Mouse (Mus musculus): ENCODE results near the gene Otud7a.

Otud7a gene

DNA sequence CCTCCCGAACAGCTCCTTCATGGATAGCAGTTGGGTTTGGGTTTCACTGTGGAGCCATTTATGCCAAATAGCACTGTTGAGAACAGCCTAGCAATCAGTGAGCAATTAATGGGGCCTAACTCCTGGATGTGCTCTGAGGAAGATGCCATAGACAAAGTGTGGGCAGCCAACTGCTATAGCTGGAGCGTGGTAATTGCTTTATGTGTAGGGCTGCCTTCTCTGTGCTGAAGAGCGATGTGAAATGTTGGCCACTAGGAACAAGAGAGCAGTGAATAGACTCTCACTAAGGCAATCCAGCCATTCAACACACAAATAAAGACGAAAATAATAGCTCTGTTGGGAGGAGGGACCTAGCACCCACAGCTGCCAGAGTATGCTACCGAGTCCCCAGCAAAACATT, 345.2 kb downstream of the Otud7a start:
- no peak for DNase-seq

DNA sequence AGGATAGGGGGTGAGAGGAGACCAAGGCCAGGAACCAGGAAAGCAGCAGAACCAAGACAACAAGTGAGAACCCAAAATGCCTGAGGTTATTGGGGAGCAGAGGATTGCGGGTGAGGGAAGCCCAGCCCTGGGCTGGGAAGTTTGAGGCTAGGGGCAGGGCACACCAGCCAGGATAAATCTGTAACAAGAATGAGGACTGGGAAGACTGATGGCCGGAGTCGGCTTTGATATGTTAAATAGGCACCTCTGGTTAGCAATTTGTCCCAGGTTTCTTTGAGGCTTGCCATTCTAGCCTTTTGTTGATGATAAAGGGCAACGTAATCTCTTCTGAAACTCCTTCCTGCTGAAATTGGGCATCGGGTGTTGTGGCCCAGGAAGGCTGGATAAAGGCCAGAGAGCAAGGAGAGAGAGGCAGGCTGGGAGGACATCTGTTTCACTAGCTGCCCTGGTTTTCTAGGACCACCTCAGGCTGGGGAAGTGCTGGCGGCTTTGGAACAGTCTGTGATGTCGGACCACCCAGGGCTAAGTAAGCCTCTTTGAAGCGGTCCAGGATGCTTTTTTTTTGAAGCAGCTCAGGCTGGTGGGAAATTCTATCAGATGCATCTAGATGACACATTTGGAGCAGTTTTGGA, 351.6 kb downstream of the Otud7a start:
- DNase-seq, result peak; percentile 69

DNA sequence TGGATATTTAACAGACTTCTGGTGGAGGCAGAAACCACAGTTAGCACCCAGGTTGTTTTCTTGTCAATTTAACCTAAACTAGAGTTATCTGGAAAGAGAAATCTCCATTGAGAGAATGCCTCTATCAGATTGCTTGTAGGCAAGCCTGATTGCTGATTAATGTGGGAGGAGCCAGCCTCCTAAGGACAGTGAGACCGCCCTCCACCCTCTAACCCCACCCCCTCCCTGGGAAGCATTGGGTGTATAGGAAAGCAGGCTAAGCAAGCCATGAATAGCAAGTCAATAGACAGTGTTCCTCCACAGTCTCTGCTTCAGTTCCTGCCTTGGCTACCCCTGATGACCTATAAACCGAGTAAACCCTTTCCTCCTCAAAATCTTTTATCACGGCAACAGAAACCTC, 353.9 kb downstream of the Otud7a start:
- DNase-seq, result no peak

DNA sequence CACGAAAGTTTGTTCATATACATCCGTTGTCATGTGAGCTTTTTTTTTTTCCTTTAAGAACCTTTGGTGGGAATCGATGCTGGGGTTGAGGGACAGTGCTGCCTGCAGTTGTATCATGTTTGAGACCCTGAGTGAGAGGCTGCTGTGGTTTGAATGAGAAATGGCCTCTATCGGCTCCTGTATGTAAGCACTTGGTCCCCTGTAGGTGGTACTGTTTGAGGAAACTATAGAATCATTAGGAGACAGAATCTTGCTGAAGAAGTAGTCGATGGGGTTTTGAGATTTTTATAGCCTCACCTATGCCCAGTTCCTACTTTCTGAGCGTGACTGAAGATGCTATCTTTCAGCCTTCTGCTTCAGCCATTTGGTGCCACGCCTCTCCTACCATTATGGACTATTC, 354.8 kb downstream of the Otud7a start:
- no peak for DNase-seq

- DNase-seq, result no peak
Observed at GRCm38 (mm10) chr7:63802751-63803150, 358.2 kb downstream of the Otud7a start.
